Mouse (Mus musculus) bone marrow, adult 2 months (tissue): Measurements from ENCODE around the gene Ptprn2. TPM values are rescaled to one million over a fixed set of nuclear protein-coding genes. Genes with fewer than 3 reads are reported as not detected.

ENCODE experiments used
- H3K27ac ChIP-seq: fragments of 200-500 bp; 2 replicates; pipeline ENCODE4 v1.5.1; 2012; ENCODE audit warnings: low read depth, mild to moderate bottlenecking, control low read depth, inconsistent platforms, low read length; ENCODE audit not compliant: control insufficient read depth, poor library complexity, insufficient read depth
- H3K4me1 ChIP-seq: fragments of 200-500 bp; 2 replicates; pipeline ENCODE4 v1.6.1; 2011; ENCODE audit warnings: low read length; ENCODE audit not compliant: control insufficient read depth, insufficient read depth
- H3K4me3 ChIP-seq: fragments of 200-500 bp; replicated peaks from 2 replicates; pipeline ENCODE3; 2011; ENCODE audit warnings: mild to moderate bottlenecking, low read depth, low read length, control low read depth; ENCODE audit not compliant: control insufficient read depth
- CTCF ChIP-seq: fragments of 200-500 bp; IDR thresholded peaks from 2 replicates; pipeline ENCODE4 v1.5.1; 2011; ENCODE audit warnings: low read length, control low read depth; ENCODE audit not compliant: control insufficient read depth, insufficient read depth
- POLR2A ChIP-seq: fragments of 200-500 bp; IDR thresholded peaks from 2 replicates; pipeline ENCODE4 v1.6.1; 2011; ENCODE audit warnings: low read depth, mild to moderate bottlenecking, control low read depth, low read length, borderline replicate concordance; ENCODE audit not compliant: control insufficient read depth
- WGBS: fragments of 180-500 bp; shearing (Covaris S2); methylation state at CpG from one replicate; pipeline ENCODE4 v1.1.7; 2018; 5-methylcytosine and 5-hydroxymethylcytosine counted together
- polyA plus RNA-seq: library from polyadenylated mRNA; stranded (reverse); fragments of >200 nt; gene quantifications from 2 replicates; pipeline ENCODE4 v1.2.4, GENCODE M21; 2011; ENCODE audit warnings: low replicate concordance; ENCODE audit not compliant: missing spikeins, insufficient read depth, insufficient read length

Gene Ptprn2
- polyA plus RNA-seq, 1 experiment = 0.35 TPM

- no peaks in the 10 kb centered on the region for H3K4me1 ChIP-seq
- TF ChIP-seq CTCF (no peak), POLR2A (no peak)
- WGBS = 74% methylated on average over 6 of the region's 6 CpGs
- no peak overlapping the region for H3K4me3 ChIP-seq
- H3K27ac ChIP-seq = no peak overlapping the region
Observed at GRCm38 (mm10) chr12:116919185-116919584, 433.7 kb downstream of the Ptprn2 start.

GRCm38 (mm10) chr12:116919691-116920526, 434.4 kb downstream of the Ptprn2 start:
- TF ChIP-seq POLR2A (no peak), CTCF (no peak)
- WGBS = 82% methylated on average over 22 of the region's 22 CpGs
- Histone ChIP-seq H3K4me3 (no peak overlapping the region), H3K4me1 (no peaks in the 10 kb centered on the region), H3K27ac (no peak overlapping the region)

- WGBS = 66% methylated on average over 5 of the region's 5 CpGs
- Histone ChIP-seq H3K4me1 (no peaks in the 10 kb centered on the region), H3K4me3 (no peak overlapping the region), H3K27ac (no peak overlapping the region)
- TF ChIP-seq POLR2A (no peak), CTCF (no peak)
Observed at GRCm38 (mm10) chr12:116927115-116927514, 441.6 kb downstream of the Ptprn2 start.

GRCm38 (mm10) chr12:116927516-116927915, 442.0 kb downstream of the Ptprn2 start:
- Histone ChIP-seq H3K27ac (no peak overlapping the region), H3K4me3 (no peak overlapping the region), H3K4me1 (no peaks in the 10 kb centered on the region)
- TF ChIP-seq POLR2A (no peak), CTCF (no peak)
- WGBS = 65% methylated on average over 1 of the region's 1 CpGs

- no peak for TF ChIP-seq POLR2A
- no peaks in the 10 kb centered on the region for H3K4me1 ChIP-seq
- no peak overlapping the region for H3K4me3 ChIP-seq
- WGBS = 69% methylated on average over 3 of the region's 3 CpGs
- H3K27ac ChIP-seq = no peak overlapping the region
Observed at GRCm38 (mm10) chr12:116938158-116938854, 452.8 kb downstream of the Ptprn2 start.

GRCm38 (mm10) chr12:116943883-116944282, 458.4 kb downstream of the Ptprn2 start:
- TF ChIP-seq POLR2A (no peak), CTCF (no peak)
- no peak overlapping the region for H3K4me3 ChIP-seq
- no peak overlapping the region for H3K27ac ChIP-seq
- no peaks in the 10 kb centered on the region for H3K4me1 ChIP-seq
- 80% methylated on average over 5 of the region's 5 CpGs for WGBS

- 73% methylated on average over 4 of the region's 4 CpGs for WGBS
- no peak for TF ChIP-seq CTCF
- TF ChIP-seq POLR2A = no peak
- H3K4me1 ChIP-seq = no peaks in the 10 kb centered on the region
Observed at GRCm38 (mm10) chr12:116948151-116948928, 462.8 kb downstream of the Ptprn2 start.

GRCm38 (mm10) chr12:116949726-116950125, 464.2 kb downstream of the Ptprn2 start:
- WGBS = 63% methylated on average over 3 of the region's 3 CpGs
- Histone ChIP-seq H3K4me1 (no peaks in the 10 kb centered on the region), H3K4me3 (no peak overlapping the region), H3K27ac (no peak overlapping the region)
- TF ChIP-seq POLR2A = no peak
- no peak for TF ChIP-seq CTCF

More at GRCm38 (mm10) chr12:116948151-116948928, 462.8 kb downstream of the Ptprn2 start:
- Histone ChIP-seq H3K4me3 (no peak overlapping the region), H3K27ac (no peak overlapping the region)
